Mouse (Mus musculus) 3T3-L1 (cell line): ENCODE measurements at regions not wholly inside any gene's neighbourhood (a gene's known extent, or its start where the extent isn't known, plus 50 kb on each side); places are given as distances from the start of the nearest gene placed in this dataset.
A peak's percentile ranks its signal among the peaks of the same experiment; 100 is the strongest.

ENCODE experiments used
- DNase-seq: peaks from one replicate; pipeline ENCODE4 v3.0.0-alpha.2; 2015; ENCODE audit warnings: low read depth, low spot score

GRCm38 (mm10) chr17:65015731-65016130, 179.9 kb upstream of the 4930583I09Rik start:
- DNase-seq, result no peak

GRCm38 (mm10) chr17:65014682-65015081, 178.8 kb upstream of the 4930583I09Rik start:
- DNase-seq, result no peak

- no peak for DNase-seq
These were observed 164.8 kb upstream of the 4930583I09Rik start for GRCm38 (mm10) chr17:65000626-65001135.

- no peak for DNase-seq
These were observed 158.6 kb upstream of the 4930583I09Rik start for GRCm38 (mm10) chr17:64994483-64994882.

- DNase-seq, result no peak
These were observed 155.4 kb upstream of the 4930583I09Rik start for GRCm38 (mm10) chr17:64991262-64991661.

- DNase-seq, result no peak
These were observed 148.6 kb upstream of the 4930583I09Rik start for GRCm38 (mm10) chr17:64984276-64985011.

GRCm38 (mm10) chr17:64983480-64983879, 147.6 kb upstream of the 4930583I09Rik start:
- no peak for DNase-seq

GRCm38 (mm10) chr17:64964153-64964552, 128.3 kb upstream of the 4930583I09Rik start:
- peak; percentile 10 for DNase-seq

- no peak for DNase-seq
These were observed 126.0 kb upstream of the 4930583I09Rik start for GRCm38 (mm10) chr17:64961887-64962286.

GRCm38 (mm10) chr17:64957495-64957894, 121.6 kb upstream of the 4930583I09Rik start:
- no peak for DNase-seq

- DNase-seq, result no peak
These were observed 120.6 kb upstream of the 4930583I09Rik start for GRCm38 (mm10) chr17:64956506-64956905.

- no peak for DNase-seq
These were observed 117.4 kb upstream of the 4930583I09Rik start for GRCm38 (mm10) chr17:64953275-64953674.

GRCm38 (mm10) chr17:64951625-64951940, 115.7 kb upstream of the 4930583I09Rik start:
- DNase-seq, result no peak

GRCm38 (mm10) chr17:64950802-64951624, 115.1 kb upstream of the 4930583I09Rik start:
- DNase-seq, result no peak

GRCm38 (mm10) chr17:64943213-64943612, 107.3 kb upstream of the 4930583I09Rik start:
- DNase-seq, result no peak

GRCm38 (mm10) chr17:64941555-64941954, 105.7 kb upstream of the 4930583I09Rik start:
- DNase-seq, result no peak

- no peak for DNase-seq
These were observed 99.8 kb upstream of the 4930583I09Rik start for GRCm38 (mm10) chr17:64935683-64936082.

- no peak for DNase-seq
These were observed 98.5 kb upstream of the 4930583I09Rik start for GRCm38 (mm10) chr17:64934411-64934810.

GRCm38 (mm10) chr17:64930816-64931428, 95.1 kb upstream of the 4930583I09Rik start:
- peak; percentile 9 for DNase-seq

- no peak for DNase-seq
These were observed 87.9 kb upstream of the 4930583I09Rik start for GRCm38 (mm10) chr17:64923762-64924161.

GRCm38 (mm10) chr17:64922235-64922634, 86.4 kb upstream of the 4930583I09Rik start:
- no peak for DNase-seq

GRCm38 (mm10) chr17:64920236-64920635, 84.4 kb upstream of the 4930583I09Rik start:
- no peak for DNase-seq
